Mouse (Mus musculus) spleen, adult 2 months (tissue): ENCODE data around the gene Dusp18. TPM values are rescaled to one million over a fixed set of nuclear protein-coding genes. Genes with fewer than 3 reads are reported as not detected.

Experiments used
- DNase-seq, 2 experiments: peaks; one replicate each; pipeline versions ENCODE4 v3.0.0 to v3.0.0-alpha.2; 2012 to 2021; ENCODE audit warnings: low spot score in 2 of 2, low read depth in 1 of 2
- H3K27ac ChIP-seq: fragments of 200-500 bp; 2 replicates; pipeline ENCODE4 v1.5.1; 2012; ENCODE audit warnings: low read length, inconsistent platforms; ENCODE audit not compliant: insufficient read depth
- H3K27me3 ChIP-seq: fragments of 200-500 bp; 2 replicates; pipeline ENCODE4 v1.6.1; 2012; ENCODE audit warnings: mild to moderate bottlenecking, moderate library complexity, low read length, inconsistent platforms; ENCODE audit not compliant: control insufficient read depth, insufficient read depth
- H3K36me3 ChIP-seq: fragments of 200-500 bp; 2 replicates; pipeline ENCODE4 v1.6.1; 2012; ENCODE audit warnings: mild to moderate bottlenecking, low read length, inconsistent platforms; ENCODE audit not compliant: control insufficient read depth, insufficient read depth
- H3K4me1 ChIP-seq: fragments of 200-500 bp; 2 replicates; pipeline ENCODE4 v1.6.1; 2011; ENCODE audit warnings: inconsistent platforms; ENCODE audit not compliant: control insufficient read depth, insufficient read depth, insufficient read length
- H3K4me3 ChIP-seq: fragments of 200-500 bp; 2 replicates; pipeline ENCODE4 v1.5.1; 2011; ENCODE audit warnings: mild to moderate bottlenecking, inconsistent platforms; ENCODE audit not compliant: insufficient read depth, insufficient read length; ENCODE audit errors: extremely low read depth
- CTCF ChIP-seq: fragments of 200-500 bp; IDR thresholded peaks from 2 replicates; pipeline ENCODE4 v1.5.1; 2011; ENCODE audit warnings: mild to moderate bottlenecking, inconsistent platforms; ENCODE audit not compliant: insufficient read depth, insufficient read length, insufficient replicate concordance; ENCODE audit errors: extremely low read depth
- POLR2A ChIP-seq: fragments of 200-500 bp; IDR thresholded peaks from 2 replicates; pipeline ENCODE4 v1.6.1; 2011; ENCODE audit warnings: low read depth, low read length, inconsistent platforms
- WGBS: fragments of 180-500 bp; shearing (Covaris S2); methylation state at CpG from one replicate; pipeline ENCODE4 v1.1.7; 2018; 5-methylcytosine and 5-hydroxymethylcytosine counted together
- polyA plus RNA-seq: library from polyadenylated mRNA; depleted of rRNA; stranded (reverse); fragments of >200 nt; gene quantifications from 2 replicates; pipeline ENCODE4 v1.2.3, GENCODE M21; 2012

Gene Dusp18
- polyA plus RNA-seq, 1 experiment = 0.44 TPM

DNA sequence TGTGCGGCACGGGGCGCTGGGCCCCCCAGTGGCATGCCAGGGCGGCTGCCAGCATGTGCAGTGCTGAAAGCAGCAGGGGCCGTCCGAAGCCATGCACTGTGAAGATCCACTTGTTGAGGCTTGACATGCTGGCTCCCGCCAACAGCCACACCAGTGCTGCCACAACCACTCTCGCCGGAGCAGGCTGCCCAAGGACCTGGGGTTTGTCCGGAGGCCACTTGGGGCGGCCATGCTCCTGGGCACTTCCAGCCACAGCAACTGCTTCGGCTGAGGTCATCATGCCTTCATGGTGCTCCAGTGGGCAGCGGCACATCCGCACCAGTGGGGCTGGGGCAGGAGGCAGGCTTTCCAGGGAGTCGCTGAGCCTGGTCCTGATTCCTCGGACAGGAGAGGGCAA lies 17.8 kb downstream of the Dusp18 start:
- Histone ChIP-seq H3K4me1 (peaks cover 5% of the 10 kb centered on the region), H3K27me3 (peaks cover 5% of the 10 kb centered on the region; the same call in 1 of the 2 replicates), H3K4me3 (peak overlapping the region; percentile 60; the same call in 1 of the 2 replicates), H3K36me3 (no peaks in the 10 kb centered on the region), H3K27ac (no peak overlapping the region)
- 32% methylated on average over 16 of the region's 16 CpGs for WGBS
- no peak for DNase-seq
- TF ChIP-seq POLR2A (no peak), CTCF (no peak)

DNA sequence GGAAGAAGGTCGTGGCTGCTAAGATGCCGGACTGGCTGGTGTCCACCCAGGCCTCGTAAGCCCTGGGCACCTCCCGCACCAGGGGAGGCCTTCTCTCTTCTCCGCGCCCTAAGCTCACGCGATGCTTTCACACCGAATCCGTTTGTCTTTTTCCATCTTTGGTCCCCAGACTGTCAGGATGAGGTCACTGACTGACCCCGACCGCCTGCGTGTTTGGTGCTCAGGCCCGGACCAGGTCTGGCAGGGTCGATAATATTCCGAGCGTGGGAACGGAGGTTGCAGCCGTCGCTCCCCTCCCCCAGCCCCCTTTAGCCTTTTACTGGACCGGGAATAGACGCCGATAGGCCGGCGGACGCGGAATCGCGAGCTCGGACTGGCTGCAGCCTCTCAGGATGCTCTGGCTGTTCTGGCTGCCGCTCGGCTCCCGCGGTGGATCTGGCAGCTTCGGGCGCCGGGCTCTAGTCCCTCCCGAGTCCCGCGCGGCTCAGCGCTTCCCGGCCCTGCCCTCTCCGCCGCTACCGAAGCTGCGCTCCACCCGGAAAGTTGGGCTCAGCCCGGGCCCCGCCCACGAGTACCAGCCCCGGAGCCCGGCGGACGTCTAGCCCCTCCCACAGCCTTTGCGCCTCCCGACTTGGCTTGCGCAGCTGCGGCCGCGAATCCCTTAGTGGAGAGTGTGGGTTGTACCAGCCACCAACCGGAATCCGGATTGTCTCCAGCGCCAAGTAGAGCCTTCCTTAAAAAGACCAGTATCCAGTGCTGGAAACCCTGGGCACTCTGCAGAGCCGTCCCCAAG lies 18.5 kb downstream of the Dusp18 start:
- Histone ChIP-seq H3K27ac (0 out of 2 replicates have a peak overlapping the region, but pooled peaks have one; percentile 14), H3K27me3 (peaks cover 5% of the 10 kb centered on the region; the same call in 1 of the 2 replicates), H3K4me3 (peak overlapping the region; percentile 60), H3K36me3 (no peaks in the 10 kb centered on the region), H3K4me1 (peaks cover 5% of the 10 kb centered on the region)
- TF ChIP-seq CTCF (no peak), POLR2A (no peak)
- DNase-seq = peak; percentile 17 to 82
- 3% methylated on average over 65 of the region's 65 CpGs for WGBS

DNA sequence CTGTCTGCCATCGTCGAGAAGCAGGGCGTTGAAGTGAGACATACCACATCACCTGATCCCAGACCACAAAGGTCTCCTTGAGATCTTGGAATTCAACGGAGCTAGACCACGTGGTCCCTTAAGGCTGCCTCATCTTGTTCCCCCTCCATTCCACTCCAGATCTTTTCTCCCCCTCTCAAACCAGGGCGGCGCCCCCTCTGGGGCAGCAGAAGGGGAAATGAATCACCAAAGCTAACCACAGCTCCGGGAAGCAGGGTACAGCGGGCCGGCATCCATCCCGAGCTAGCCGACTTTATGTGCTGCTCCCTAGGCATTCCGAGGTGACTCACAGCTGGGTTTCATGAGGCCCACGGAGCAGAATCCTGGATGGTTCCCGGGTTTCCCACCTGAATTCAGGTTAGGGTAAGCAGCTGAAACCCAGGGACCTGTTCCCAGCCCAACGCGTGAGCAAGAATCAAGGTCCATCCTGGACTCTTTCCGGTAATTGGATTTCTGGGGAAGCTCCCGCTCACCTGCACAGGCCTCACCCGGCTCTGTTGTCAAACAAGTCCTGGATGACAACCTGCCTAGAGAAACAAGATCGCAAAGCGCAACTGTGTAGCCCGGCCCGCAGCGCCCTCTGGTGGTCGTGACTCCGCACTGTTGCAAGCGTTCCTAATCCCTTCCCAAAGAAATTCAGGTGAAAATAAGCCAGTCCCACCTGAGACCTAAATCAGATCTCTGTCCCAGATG lies 19.2 kb downstream of the Dusp18 start, which contains the start of gene Slc35e4:
Gene Slc35e4 (minus strand): TSS at position 556 of the 732 bp plus-strand sequence.
- Histone ChIP-seq H3K4me3 (peak within 1 kb of the TSS; percentile 60), H3K4me1 (peaks cover 5% of the 10 kb centered on the region), H3K27me3 (peaks cover 5% of the 10 kb centered on the region; the same call in 1 of the 2 replicates), H3K36me3 (no peaks in the 10 kb centered on the region), H3K27ac (0 out of 2 replicates have a peak within 1 kb of the TSS, but pooled peaks have one; percentile 14)
- under 1% methylated on average over 28 of the region's 28 CpGs for WGBS
- TF ChIP-seq POLR2A = no peak
- peak; percentile 86 for TF ChIP-seq CTCF
- peak; percentile 45 to 65 for DNase-seq

DNA sequence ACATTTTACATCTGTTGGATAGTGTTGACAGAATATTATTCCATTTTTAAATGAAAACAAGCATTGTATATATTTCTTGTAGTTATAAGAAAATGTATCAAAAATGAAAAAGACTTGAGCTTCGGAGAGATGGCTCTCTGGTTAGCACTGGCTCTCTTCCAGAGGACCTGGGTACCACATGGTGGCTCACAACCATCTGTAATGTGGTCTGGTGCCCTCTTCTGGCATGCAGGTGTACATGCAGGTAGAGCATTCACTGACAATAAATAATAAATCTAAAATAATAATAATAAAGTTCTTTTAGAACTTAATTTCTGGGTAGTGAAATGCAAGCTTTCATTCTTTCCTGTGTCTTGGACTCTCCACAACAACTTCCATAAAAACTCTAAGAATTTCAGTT lies 23.7 kb downstream of the Dusp18 start:
- TF ChIP-seq CTCF = peak; percentile 9; the same call in 1 of the 2 replicates
- no peak for TF ChIP-seq POLR2A
- Histone ChIP-seq H3K27me3 (no peaks in the 10 kb centered on the region), H3K36me3 (peaks cover 3% of the 10 kb centered on the region), H3K27ac (no peak overlapping the region), H3K4me3 (no peak overlapping the region), H3K4me1 (no peaks in the 10 kb centered on the region; the same call in 1 of the 2 replicates)
- WGBS = 30% methylated on average over 1 of the region's 1 CpGs
- DNase-seq = no peak

DNA sequence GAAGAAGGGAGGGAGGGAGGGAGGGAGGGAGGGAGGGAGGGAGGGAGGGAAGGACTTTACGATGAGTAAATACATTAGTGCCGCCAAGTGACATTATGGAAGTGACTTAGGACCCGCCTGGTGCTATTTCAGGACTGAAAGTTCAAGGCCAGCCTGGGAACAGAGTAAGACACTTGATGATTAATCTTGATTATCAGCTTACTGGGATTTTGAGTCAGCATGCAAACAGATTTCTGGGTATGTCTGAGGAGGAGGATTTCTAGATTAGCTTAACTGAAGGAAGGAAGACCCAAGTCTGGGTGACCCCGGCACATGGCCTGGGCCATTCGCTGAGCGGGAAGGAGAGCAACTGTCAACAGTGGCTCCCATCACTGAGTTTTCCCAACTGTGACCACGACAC lies 25.4 kb downstream of the Dusp18 start:
- no peak for TF ChIP-seq POLR2A
- TF ChIP-seq CTCF = no peak
- WGBS = 92% methylated on average over 7 of the region's 7 CpGs
- no peaks in the 10 kb centered on the region for H3K27me3 ChIP-seq

DNA sequence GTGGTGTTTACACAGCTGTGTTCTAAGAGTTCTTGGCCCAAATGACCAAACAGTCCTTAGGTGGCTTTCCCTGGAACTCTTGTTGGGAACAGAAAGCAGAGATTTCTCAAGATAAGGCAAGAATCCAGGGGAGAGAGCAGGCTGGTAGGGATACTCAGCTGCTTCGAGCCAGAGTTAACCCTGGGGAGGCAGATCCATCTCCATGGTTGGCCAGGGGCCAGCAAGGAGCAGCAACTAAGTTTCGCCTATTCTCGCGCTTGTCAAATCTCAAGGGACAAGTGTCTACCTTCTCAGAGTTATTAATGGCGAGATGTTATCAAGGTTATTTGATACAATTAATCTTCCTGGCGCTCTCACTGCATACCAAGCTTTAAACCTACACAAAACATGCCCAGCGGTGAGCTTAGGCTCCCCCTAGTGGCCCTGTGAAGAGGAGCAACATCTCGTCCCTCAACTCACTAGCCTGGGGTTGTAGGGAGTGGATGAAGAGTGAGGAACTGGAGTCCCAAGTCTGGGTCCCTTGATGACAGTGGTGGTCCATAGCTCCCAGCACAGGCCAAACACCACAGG lies 26.3 kb downstream of the Dusp18 start:
- H3K27me3 ChIP-seq = no peaks in the 10 kb centered on the region
- peaks cover 8% of the 10 kb centered on the region for H3K36me3 ChIP-seq
- H3K4me3 ChIP-seq = no peak overlapping the region
- TF ChIP-seq CTCF = peak; percentile 74; the same call in 1 of the 2 replicates
- TF ChIP-seq POLR2A = no peak
- H3K27ac ChIP-seq = no peak overlapping the region
- WGBS = 48% methylated on average over 8 of the region's 8 CpGs
- peak; percentile 12 to 47 for DNase-seq
- H3K4me1 ChIP-seq = no peaks in the 10 kb centered on the region

More for the DNA sequence above, 25.4 kb downstream of the Dusp18 start:
- Histone ChIP-seq H3K36me3 (peaks cover 8% of the 10 kb centered on the region), H3K27ac (no peak overlapping the region), H3K4me3 (no peak overlapping the region), H3K4me1 (no peaks in the 10 kb centered on the region)
- no peak for DNase-seq
